Mouse (Mus musculus) hindbrain, postnatal 0 days (tissue): Measurements from ENCODE around the gene Adcy2. TPM values are rescaled to one million over a fixed set of nuclear protein-coding genes. Genes with fewer than 3 reads are reported as not detected.

Experiments
- ATAC-seq: fragments of 200-750 bp; cut with Nextera tagmentation; 2 replicates; pipeline ENCODE4 v1.8.0; 2017; ENCODE audit warnings: mild to moderate bottlenecking, moderate TSS enrichment, moderate library complexity
- DNase-seq: peaks from one replicate; pipeline ENCODE4 v3.0.0-alpha.2; 2015; ENCODE audit warnings: low spot score
- H3K27ac ChIP-seq: fragments of 300-500 bp; sonication (generic); 2 replicates; pipeline ENCODE4 v1.5.1; 2014; ENCODE audit warnings: mild to moderate bottlenecking
- H3K27me3 ChIP-seq: fragments of 300-500 bp; sonication (generic); 2 replicates; pipeline ENCODE4 v1.6.1; 2014; ENCODE audit warnings: low read length, mixed read lengths; ENCODE audit not compliant: insufficient read depth
- H3K36me3 ChIP-seq: fragments of 300-500 bp; sonication (generic); 2 replicates; pipeline ENCODE4 v1.6.1; 2014; ENCODE audit warnings: low read length, mixed read lengths; ENCODE audit not compliant: insufficient read depth
- H3K4me1 ChIP-seq: fragments of 300-500 bp; sonication (generic); 2 replicates; pipeline ENCODE4 v1.6.1; 2014; ENCODE audit warnings: antibody characterized with exemption, low read length, mixed read lengths; ENCODE audit not compliant: insufficient read depth
- H3K4me2 ChIP-seq: fragments of 300-500 bp; sonication (generic); 2 replicates; pipeline ENCODE4 v1.6.1; 2014; ENCODE audit warnings: low read depth, mild to moderate bottlenecking, low read length, moderate library complexity, mixed read lengths
- H3K4me3 ChIP-seq: fragments of 300-500 bp; sonication (generic); 2 replicates; pipeline ENCODE4 v1.5.1; 2014; ENCODE audit warnings: low read length
- H3K9ac ChIP-seq: fragments of 300-500 bp; sonication (generic); replicated peaks from 2 replicates; pipeline ENCODE4 v1.6.1; 2014; ENCODE audit warnings: mild to moderate bottlenecking, low read length, moderate library complexity, mixed read lengths
- H3K9me3 ChIP-seq: fragments of 300-500 bp; sonication (generic); 2 replicates; pipeline ENCODE4 v1.6.1; 2016; ENCODE audit warnings: low read length, mixed read lengths
- CTCF ChIP-seq: IDR thresholded peaks from 2 replicates; pipeline ENCODE4 v1.5.1; 2016; ENCODE audit warnings: antibody characterized with exemption, control low read depth, low read depth
- WGBS: fragments of 180-500 bp; shearing (Covaris S2); extraction: QIAGEN DNeasy Blood & Tissue Kit; methylation state at CpG from one replicate; pipeline ENCODE4 v1.1.7; 2014; 5-methylcytosine and 5-hydroxymethylcytosine counted together
- polyA plus RNA-seq: library from polyadenylated mRNA; unstranded; fragments of >200 nt; fragmentation: Nextera tagmentation; extraction: Ambion mirVana; gene quantifications from 2 replicates; pipeline ENCODE4 v1.2.1, GENCODE M21; 2015
- total RNA-seq: library from RNA; depleted of rRNA; stranded (reverse); fragments of >200 nt; gene quantifications from 2 replicates; pipeline ENCODE4 v1.2.3, GENCODE M21; 2014

The Adcy2 gene
- total and polyA plus RNA-seq, 2 experiments from 2014 or later: 16.7 to 44.2 TPM

GRCm38 (mm10) chr13:69023239-69023638 is 23.9 kb upstream of the Adcy2 start:
- Histone ChIP-seq H3K4me1 (no peaks in the 10 kb centered on the region), H3K36me3 (no peaks in the 10 kb centered on the region), H3K9ac (no peak overlapping the region), H3K27me3 (no peaks in the 10 kb centered on the region), H3K4me2 (no peak overlapping the region), H3K9me3 (no peaks in the 10 kb centered on the region), H3K4me3 (no peak overlapping the region), H3K27ac (no peak overlapping the region)
- DNase-seq: no peak
- TF ChIP-seq CTCF: no peak
- WGBS: 91% methylated on average over 2 of the region's 2 CpGs
- no peak for ATAC-seq

GRCm38 (mm10) chr13:69020574-69020973 is 21.2 kb upstream of the Adcy2 start:
- DNase-seq: no peak
- H3K9ac ChIP-seq: no peak overlapping the region
- H3K4me3 ChIP-seq: no peak overlapping the region
- H3K27ac ChIP-seq: no peak overlapping the region
- no peaks in the 10 kb centered on the region for H3K4me1 ChIP-seq
- H3K4me2 ChIP-seq: no peak overlapping the region
- WGBS: 86% methylated on average over 2 of the region's 2 CpGs
- ATAC-seq: no peak
- H3K9me3 ChIP-seq: no peaks in the 10 kb centered on the region
- no peaks in the 10 kb centered on the region for H3K36me3 ChIP-seq
- TF ChIP-seq CTCF: no peak
- H3K27me3 ChIP-seq: no peaks in the 10 kb centered on the region

GRCm38 (mm10) chr13:69006915-69007314 is 7.6 kb upstream of the Adcy2 start:
- WGBS: 50% methylated on average over 5 of the region's 5 CpGs

GRCm38 (mm10) chr13:69006091-69006490 is 6.8 kb upstream of the Adcy2 start:
- no peaks in the 10 kb centered on the region for H3K9me3 ChIP-seq
- no peaks in the 10 kb centered on the region for H3K27me3 ChIP-seq
- no peak for TF ChIP-seq CTCF
- no peaks in the 10 kb centered on the region for H3K36me3 ChIP-seq
- no peak overlapping the region for H3K4me3 ChIP-seq
- H3K4me2 ChIP-seq: no peak overlapping the region
- 66% methylated on average over 4 of the region's 4 CpGs for WGBS
- ATAC-seq (no peak), DNase-seq (peak; percentile 38)
- H3K4me1 ChIP-seq: no peaks in the 10 kb centered on the region
- H3K27ac ChIP-seq: no peak overlapping the region
- no peak overlapping the region for H3K9ac ChIP-seq

More at GRCm38 (mm10) chr13:69006915-69007314, 7.6 kb upstream of the Adcy2 start:
- no peaks in the 10 kb centered on the region for H3K27me3 ChIP-seq
- ATAC-seq (no peak), DNase-seq (peak; percentile 40)
- H3K4me2 ChIP-seq: no peak overlapping the region
- no peak overlapping the region for H3K27ac ChIP-seq
- TF ChIP-seq CTCF: no peak
- H3K9ac ChIP-seq: no peak overlapping the region
- H3K36me3 ChIP-seq: no peaks in the 10 kb centered on the region
- H3K4me1 ChIP-seq: no peaks in the 10 kb centered on the region
- H3K9me3 ChIP-seq: no peaks in the 10 kb centered on the region
- H3K4me3 ChIP-seq: no peak overlapping the region

- Histone ChIP-seq H3K4me1 (no peaks in the 10 kb centered on the region), H3K36me3 (no peaks in the 10 kb centered on the region), H3K4me3 (no peak overlapping the region), H3K9me3 (no peaks in the 10 kb centered on the region), H3K27ac (no peak overlapping the region), H3K9ac (no peak overlapping the region), H3K27me3 (no peaks in the 10 kb centered on the region), H3K4me2 (no peak overlapping the region)
- DNase-seq: no peak
- no peak for TF ChIP-seq CTCF
- no peak for ATAC-seq
- 81% methylated on average over 4 of the region's 4 CpGs for WGBS
Measured at GRCm38 (mm10) chr13:69004406-69004805, 5.1 kb upstream of the Adcy2 start.

- ATAC-seq (no peak), DNase-seq (no peak)
- no peak for TF ChIP-seq CTCF
- no peak overlapping the region for H3K4me2 ChIP-seq
- peaks cover 5% of the 10 kb centered on the region for H3K4me1 ChIP-seq
- H3K9me3 ChIP-seq: no peaks in the 10 kb centered on the region
- WGBS: 78% methylated on average over 5 of the region's 5 CpGs
- H3K9ac ChIP-seq: no peak overlapping the region
- no peak overlapping the region for H3K4me3 ChIP-seq
- H3K36me3 ChIP-seq: no peaks in the 10 kb centered on the region
- no peak overlapping the region for H3K27ac ChIP-seq
- no peaks in the 10 kb centered on the region; the same call in 1 of the 2 replicates for H3K27me3 ChIP-seq
Measured at GRCm38 (mm10) chr13:69002631-69003030, 3.3 kb upstream of the Adcy2 start.

GRCm38 (mm10) chr13:69002173-69002572 is 2.8 kb upstream of the Adcy2 start:
- Histone ChIP-seq H3K9me3 (no peaks in the 10 kb centered on the region), H3K36me3 (no peaks in the 10 kb centered on the region), H3K27ac (no peak overlapping the region), H3K4me3 (no peak overlapping the region), H3K4me2 (no peak overlapping the region), H3K4me1 (peaks cover 6% of the 10 kb centered on the region), H3K9ac (no peak overlapping the region), H3K27me3 (no peaks in the 10 kb centered on the region; the same call in 1 of the 2 replicates)
- ATAC-seq: no peak
- peak; percentile 84 for TF ChIP-seq CTCF
- peak; percentile 92 for DNase-seq
- 28% methylated on average over 4 of the region's 4 CpGs for WGBS
